Mouse (Mus musculus): ENCODE data around the gene Gja5. TPM values are rescaled to one million over a fixed set of nuclear protein-coding genes. Genes with fewer than 3 reads are reported as not detected.
A peak's percentile ranks its signal among the peaks of the same experiment; 100 is the strongest.

Gene Gja5
- polyA plus RNA-seq, 1 experiment: 0.95 TPM

- H3K36me3 ChIP-seq (ENCODE audit: control insufficient read depth, insufficient read depth, low read length): no peaks in the 10 kb centered on the region
- TF ChIP-seq POLR2A (IDR thresholded peaks at IDR 0.05; ENCODE audit: low read depth, low read length) (no peak), CTCF (IDR thresholded peaks at IDR 0.05; ENCODE audit: extremely low read depth, insufficient read depth, insufficient read length, insufficient replicate concordance) (no peak)
- no peak overlapping the region for H3K27ac ChIP-seq (ENCODE audit: insufficient read depth, low read length)
- no peak for DNase-seq (ENCODE audit: low read depth in 1 of 2, low spot score in 2 of 2)
- no peaks in the 10 kb centered on the region for H3K27me3 ChIP-seq (ENCODE audit: control insufficient read depth, insufficient read depth, low read length)
- no peaks in the 10 kb centered on the region for H3K4me1 ChIP-seq (ENCODE audit: control insufficient read depth, insufficient read depth, insufficient read length)
- no peak overlapping the region for H3K4me3 ChIP-seq (ENCODE audit: extremely low read depth, insufficient read depth, insufficient read length)
- 78% methylated on average over 4 of the region's 4 CpGs for WGBS
Observed at GRCm38 (mm10) chr3:96924631-96925030, 20.1 kb downstream of the Gja5 start.

GRCm38 (mm10) chr3:96925920-96926319 is 21.4 kb downstream of the Gja5 start, which contains the start of gene Gja8:
Gja8 (minus strand) TSS chr3:96926020.
- 56% methylated on average over 6 of the region's 6 CpGs for WGBS
- Histone ChIP-seq H3K27me3 (ENCODE audit: control insufficient read depth, insufficient read depth, low read length) (no peaks in the 10 kb centered on the region), H3K36me3 (ENCODE audit: control insufficient read depth, insufficient read depth, low read length) (no peaks in the 10 kb centered on the region), H3K4me3 (ENCODE audit: extremely low read depth, insufficient read depth, insufficient read length) (no peak within 1 kb of the TSS), H3K27ac (ENCODE audit: insufficient read depth, low read length) (no peak within 1 kb of the TSS), H3K4me1 (ENCODE audit: control insufficient read depth, insufficient read depth, insufficient read length) (no peaks in the 10 kb centered on the region)
- no peak for DNase-seq (ENCODE audit: low read depth in 1 of 2, low spot score in 2 of 2)
- TF ChIP-seq CTCF (IDR thresholded peaks at IDR 0.05; ENCODE audit: extremely low read depth, insufficient read depth, insufficient read length, insufficient replicate concordance): no peak
- no peak for TF ChIP-seq POLR2A (IDR thresholded peaks at IDR 0.05; ENCODE audit: low read depth, low read length)

- no peak overlapping the region for H3K27ac ChIP-seq (ENCODE audit: insufficient read depth, low read length)
- 76% methylated on average over 5 of the region's 5 CpGs for WGBS
- H3K36me3 ChIP-seq (ENCODE audit: control insufficient read depth, insufficient read depth, low read length): no peaks in the 10 kb centered on the region
- no peaks in the 10 kb centered on the region for H3K27me3 ChIP-seq (ENCODE audit: control insufficient read depth, insufficient read depth, low read length)
- H3K4me1 ChIP-seq (ENCODE audit: control insufficient read depth, insufficient read depth, insufficient read length): no peaks in the 10 kb centered on the region
- no peak for DNase-seq (ENCODE audit: low read depth in 1 of 2, low spot score in 2 of 2)
- no peak overlapping the region for H3K4me3 ChIP-seq (ENCODE audit: extremely low read depth, insufficient read depth, insufficient read length)
- TF ChIP-seq POLR2A (IDR thresholded peaks at IDR 0.05; ENCODE audit: low read depth, low read length) (no peak), CTCF (IDR thresholded peaks at IDR 0.05; ENCODE audit: extremely low read depth, insufficient read depth, insufficient read length, insufficient replicate concordance) (no peak)
Observed at GRCm38 (mm10) chr3:96931261-96931681, 26.8 kb downstream of the Gja5 start.

- 10% methylated on average over 6 of the region's 6 CpGs for whole genome bisulfite sequencing
- TF ChIP-seq POLR2A (IDR thresholded peaks at IDR 0.05; ENCODE audit: low read depth, low read length) (no peak), CTCF (IDR thresholded peaks at IDR 0.05; ENCODE audit: extremely low read depth, insufficient read depth, insufficient read length, insufficient replicate concordance) (peak; percentile 56; the same call in 1 of the 2 replicates)
Observed at GRCm38 (mm10) chr3:96936241-96936640, 31.7 kb downstream of the Gja5 start.

GRCm38 (mm10) chr3:96937606-96938005 is 33.1 kb downstream of the Gja5 start:
- 59% methylated on average over 5 of the region's 5 CpGs for WGBS
- no peak overlapping the region for H3K4me3 ChIP-seq (ENCODE audit: extremely low read depth, insufficient read depth, insufficient read length)
- no peak overlapping the region for H3K27ac ChIP-seq (ENCODE audit: insufficient read depth, low read length)
- H3K36me3 ChIP-seq (ENCODE audit: control insufficient read depth, insufficient read depth, low read length): no peaks in the 10 kb centered on the region
- no peak for TF ChIP-seq CTCF (IDR thresholded peaks at IDR 0.05; ENCODE audit: extremely low read depth, insufficient read depth, insufficient read length, insufficient replicate concordance)
- no peak for TF ChIP-seq POLR2A (IDR thresholded peaks at IDR 0.05; ENCODE audit: low read depth, low read length)
- no peak for DNase-seq (ENCODE audit: low read depth in 1 of 2, low spot score in 2 of 2)
- H3K4me1 ChIP-seq (ENCODE audit: control insufficient read depth, insufficient read depth, insufficient read length): no peaks in the 10 kb centered on the region
- H3K27me3 ChIP-seq (ENCODE audit: control insufficient read depth, insufficient read depth, low read length): no peaks in the 10 kb centered on the region

More at GRCm38 (mm10) chr3:96936241-96936640, 31.7 kb downstream of the Gja5 start:
- Histone ChIP-seq H3K4me3 (ENCODE audit: extremely low read depth, insufficient read depth, insufficient read length) (no peak overlapping the region), H3K4me1 (ENCODE audit: control insufficient read depth, insufficient read depth, insufficient read length) (no peaks in the 10 kb centered on the region), H3K36me3 (ENCODE audit: control insufficient read depth, insufficient read depth, low read length) (no peaks in the 10 kb centered on the region), H3K27ac (ENCODE audit: insufficient read depth, low read length) (no peak overlapping the region), H3K27me3 (ENCODE audit: control insufficient read depth, insufficient read depth, low read length) (no peaks in the 10 kb centered on the region)
- peak in 1 of 2 experiments; percentile 42 for DNase-seq (ENCODE audit: low read depth in 1 of 2, low spot score in 2 of 2)

- DNase-seq (ENCODE audit: low read depth in 1 of 2, low spot score in 2 of 2): peak; percentile 33 to 63
- Histone ChIP-seq H3K4me1 (ENCODE audit: control insufficient read depth, insufficient read depth, insufficient read length) (no peaks in the 10 kb centered on the region), H3K4me3 (ENCODE audit: extremely low read depth, insufficient read depth, insufficient read length) (no peak overlapping the region), H3K27me3 (ENCODE audit: control insufficient read depth, insufficient read depth, low read length) (no peaks in the 10 kb centered on the region), H3K27ac (ENCODE audit: insufficient read depth, low read length) (no peak overlapping the region), H3K36me3 (ENCODE audit: control insufficient read depth, insufficient read depth, low read length) (no peaks in the 10 kb centered on the region)
- peak; percentile 74; the same call in 1 of the 2 replicates for TF ChIP-seq CTCF (IDR thresholded peaks at IDR 0.05; ENCODE audit: extremely low read depth, insufficient read depth, insufficient read length, insufficient replicate concordance)
- TF ChIP-seq POLR2A (IDR thresholded peaks at IDR 0.05; ENCODE audit: low read depth, low read length): no peak
- WGBS: 13% methylated on average over 11 of the region's 11 CpGs
Observed at GRCm38 (mm10) chr3:96938738-96939137, 34.2 kb downstream of the Gja5 start.

GRCm38 (mm10) chr3:96942706-96943105 is 38.2 kb downstream of the Gja5 start:
- DNase-seq (ENCODE audit: low read depth in 1 of 2, low spot score in 2 of 2): no peak
- 48% methylated on average over 2 of the region's 2 CpGs for WGBS
- no peak overlapping the region for H3K27ac ChIP-seq (ENCODE audit: insufficient read depth, low read length)
- no peaks in the 10 kb centered on the region for H3K36me3 ChIP-seq (ENCODE audit: control insufficient read depth, insufficient read depth, low read length)
- no peak for TF ChIP-seq POLR2A (IDR thresholded peaks at IDR 0.05; ENCODE audit: low read depth, low read length)
- TF ChIP-seq CTCF (IDR thresholded peaks at IDR 0.05; ENCODE audit: extremely low read depth, insufficient read depth, insufficient read length, insufficient replicate concordance): no peak
- H3K4me1 ChIP-seq (ENCODE audit: control insufficient read depth, insufficient read depth, insufficient read length): no peaks in the 10 kb centered on the region
- H3K27me3 ChIP-seq (ENCODE audit: control insufficient read depth, insufficient read depth, low read length): no peaks in the 10 kb centered on the region
- no peak overlapping the region for H3K4me3 ChIP-seq (ENCODE audit: extremely low read depth, insufficient read depth, insufficient read length)
